Mouse (Mus musculus): ENCODE data around the gene Slc13a5.

DNA sequence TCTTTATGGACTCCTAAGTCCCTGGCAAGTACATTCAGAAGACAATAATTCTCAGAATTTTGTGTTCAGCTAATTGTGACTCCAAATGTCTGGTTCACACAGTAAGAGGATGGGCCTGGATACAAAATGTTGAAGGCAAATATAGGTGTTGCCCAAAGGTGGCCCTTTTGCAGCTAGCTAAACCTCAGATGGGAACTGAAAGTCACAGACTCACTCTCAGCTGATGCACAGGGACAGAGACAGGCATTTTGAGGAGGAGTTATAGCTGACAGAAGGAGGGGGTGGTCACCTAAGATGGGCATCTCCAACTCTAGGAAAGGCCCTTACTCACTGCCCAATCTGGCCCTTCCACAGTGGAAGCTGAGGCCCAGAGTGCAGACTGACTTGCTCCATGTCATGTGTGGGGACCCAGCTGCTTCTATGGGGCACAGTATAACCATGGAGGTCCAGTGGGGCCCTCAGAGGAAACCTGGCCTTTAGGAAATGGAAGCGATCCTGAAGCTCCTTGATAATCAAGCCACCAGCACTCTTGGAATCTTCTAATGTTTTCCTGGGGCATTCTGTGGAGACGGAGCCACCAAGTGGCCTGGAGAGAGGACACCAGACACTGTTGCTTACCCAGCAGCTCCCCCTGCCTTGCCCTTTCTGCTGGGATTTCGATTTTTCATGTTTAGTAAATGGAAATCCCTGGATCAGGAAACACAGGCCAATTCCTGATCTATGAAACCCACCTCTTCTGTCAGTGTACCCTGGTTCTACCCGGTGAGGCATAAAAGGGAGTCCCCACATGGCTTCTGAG, 26.8 kb downstream of the Slc13a5 start:
- TF ChIP-seq POLR2AphosphoS2 (IDR thresholded peaks at IDR 0.05; ENCODE audit: low read length): no peak
- no peak for TF ChIP-seq MAFK (IDR thresholded peaks at IDR 0.05; ENCODE audit: borderline replicate concordance, low read depth, low read length)
- no peak for TF ChIP-seq CTCF (IDR thresholded peaks at IDR 0.05 in 2 of 3, conservative IDR thresholded peaks at IDR 0.05 in 1 of 3; ENCODE audit: control insufficient read depth in 1 of 3, insufficient read depth in 1 of 3, low read depth in 2 of 3, low read length in 3 of 3, poor library complexity in 1 of 3, severe bottlenecking in 1 of 3)
- no peak for TF ChIP-seq TBP (IDR thresholded peaks at IDR 0.05; ENCODE audit: low read depth, low read length)
- TF ChIP-seq MYC (IDR thresholded peaks at IDR 0.05; ENCODE audit: low read depth, low read length): no peak
- no peak for TF ChIP-seq TCF12 (IDR thresholded peaks at IDR 0.05; ENCODE audit: low read depth, low read length)
- TF ChIP-seq ZNF384 (IDR thresholded peaks at IDR 0.05; ENCODE audit: low read depth, low read length): no peak
- no peak for TF ChIP-seq NELFE (IDR thresholded peaks at IDR 0.05; ENCODE audit: low read depth, low read length)
- TF ChIP-seq HCFC1 (IDR thresholded peaks at IDR 0.05; ENCODE audit: low read depth, low read length): no peak

All from MEL (cell line).